Mouse (Mus musculus) lung, postnatal 0 days (tissue): Measurements from ENCODE around the gene Ccdc42. TPM values are rescaled to one million over a fixed set of nuclear protein-coding genes. Genes with fewer than 3 reads are reported as not detected.

ENCODE experiments used
- ATAC-seq: fragments of 200-750 bp; cut with Nextera tagmentation; 2 replicates; pipeline ENCODE4 v1.8.0; 2017; ENCODE audit warnings: moderate library complexity
- DNase-seq: peaks from one replicate; pipeline ENCODE4 v3.0.0-alpha.2; 2016; ENCODE audit warnings: low spot score
- H3K27ac ChIP-seq: fragments of 300-500 bp; sonication (generic); 2 replicates; pipeline ENCODE4 v1.5.1; 2014; ENCODE audit warnings: antibody characterized with exemption, mild to moderate bottlenecking, low read length, mixed read lengths
- H3K27me3 ChIP-seq: fragments of 300-500 bp; sonication (generic); replicated peaks from 2 replicates; pipeline ENCODE4 v1.6.1; 2014; ENCODE audit warnings: low read length, mixed read lengths; ENCODE audit not compliant: insufficient read depth
- H3K36me3 ChIP-seq: fragments of 300-500 bp; sonication (generic); 2 replicates; pipeline ENCODE4 v1.6.1; 2014; ENCODE audit warnings: low read length, mixed read lengths; ENCODE audit not compliant: insufficient read depth
- H3K4me1 ChIP-seq: fragments of 300-500 bp; sonication (generic); 2 replicates; pipeline ENCODE4 v1.6.1; 2014; ENCODE audit warnings: antibody characterized with exemption, low read depth, low read length, mixed read lengths; ENCODE audit not compliant: insufficient read depth
- H3K4me2 ChIP-seq: fragments of 300-500 bp; sonication (generic); replicated peaks from 2 replicates; pipeline ENCODE4 v1.6.1; 2014; ENCODE audit warnings: low read depth, mild to moderate bottlenecking, low read length, moderate library complexity, mixed read lengths
- H3K4me3 ChIP-seq: fragments of 300-500 bp; sonication (generic); 2 replicates; pipeline ENCODE4 v1.5.1; 2014; ENCODE audit warnings: low read depth, low read length
- H3K9ac ChIP-seq: fragments of 300-500 bp; sonication (generic); replicated peaks from 2 replicates; pipeline ENCODE4 v1.6.1; 2014; ENCODE audit warnings: low read depth, mild to moderate bottlenecking
- H3K9me3 ChIP-seq: fragments of 300-500 bp; sonication (generic); 2 replicates; pipeline ENCODE4 v1.6.1; 2016; ENCODE audit warnings: low read length, mixed read lengths
- CTCF ChIP-seq: IDR thresholded peaks from 2 replicates; pipeline ENCODE4 v1.5.1; 2016; ENCODE audit warnings: antibody characterized with exemption, mild to moderate bottlenecking
- EP300 ChIP-seq: IDR thresholded peaks from 2 replicates; pipeline ENCODE4 v1.6.1; 2016; ENCODE audit warnings: antibody characterized with exemption, mild to moderate bottlenecking, control low read depth
- WGBS: fragments of 180-500 bp; shearing (Covaris S2); extraction: QIAGEN DNeasy Blood & Tissue Kit; methylation state at CpG from one replicate; pipeline ENCODE4 v1.1.7; 2014; 5-methylcytosine and 5-hydroxymethylcytosine counted together
- polyA plus RNA-seq: library from polyadenylated mRNA; unstranded; fragments of >200 nt; fragmentation: Nextera tagmentation; extraction: Ambion mirVana; gene quantifications from 2 replicates; pipeline ENCODE4 v1.2.1, GENCODE M21; 2015

Ccdc42 gene
- polyA plus RNA-seq, 1 experiment from 2014 or later, result 0.91 TPM

DNA sequence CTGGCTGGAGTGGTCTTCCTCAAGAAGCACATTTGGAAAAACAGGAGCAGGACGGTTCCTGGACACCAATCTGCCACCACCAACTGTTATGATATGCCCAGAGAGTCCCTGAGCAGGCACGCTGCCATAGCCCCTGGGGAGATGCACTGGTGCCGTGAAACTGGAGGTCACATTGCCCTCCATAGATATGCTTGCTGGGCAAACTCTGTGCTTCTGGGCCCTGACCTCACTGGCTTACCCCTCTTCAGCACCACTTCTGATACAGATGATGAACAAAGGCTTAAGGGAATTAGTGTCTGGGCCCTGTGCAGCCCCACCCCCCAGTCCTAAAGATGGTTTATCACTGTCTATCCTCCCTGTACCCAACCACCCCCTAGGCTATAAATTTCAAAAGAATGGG lies 6.4 kb downstream of the Ccdc42 start:
- Histone ChIP-seq H3K9me3 (no peaks in the 10 kb centered on the region), H3K9ac (no peak overlapping the region), H3K4me2 (no peak overlapping the region), H3K4me1 (no peaks in the 10 kb centered on the region), H3K27me3 (no peaks in the 10 kb centered on the region), H3K4me3 (no peak overlapping the region), H3K36me3 (no peaks in the 10 kb centered on the region), H3K27ac (no peak overlapping the region)
- no peak for TF ChIP-seq CTCF
- no peak for TF ChIP-seq EP300
- ATAC-seq, result no peak
- no peak for DNase-seq
- WGBS, result 78% methylated on average over 3 of the region's 3 CpGs

DNA sequence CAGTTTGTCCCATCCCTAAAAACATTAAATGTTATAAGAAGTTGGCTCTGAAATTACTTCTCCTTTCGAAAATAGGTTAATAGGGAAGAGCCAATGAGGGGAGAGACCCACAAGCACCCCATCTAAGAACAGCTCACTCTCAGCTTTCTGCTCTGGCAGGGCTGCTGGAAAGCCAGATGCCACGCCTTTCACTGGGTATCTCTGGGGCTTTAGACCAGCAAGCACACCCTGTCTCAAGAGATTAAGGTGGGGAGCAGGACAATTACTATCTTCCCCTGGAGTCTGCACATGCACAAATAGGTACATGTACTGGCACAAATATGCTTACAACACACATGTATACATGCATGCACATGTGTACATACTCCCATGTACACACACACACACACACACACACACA lies 11.1 kb downstream of the Ccdc42 start:
- Histone ChIP-seq H3K9ac (no peak overlapping the region), H3K27me3 (no peaks in the 10 kb centered on the region), H3K27ac (no peak overlapping the region), H3K4me2 (no peak overlapping the region), H3K4me1 (peaks cover 19% of the 10 kb centered on the region), H3K36me3 (no peaks in the 10 kb centered on the region), H3K4me3 (no peak overlapping the region), H3K9me3 (no peaks in the 10 kb centered on the region)
- no peak for DNase-seq
- ATAC-seq, result no peak
- TF ChIP-seq CTCF, result no peak
- no peak for TF ChIP-seq EP300
- WGBS, result 77% methylated on average over 2 of the region's 2 CpGs

DNA sequence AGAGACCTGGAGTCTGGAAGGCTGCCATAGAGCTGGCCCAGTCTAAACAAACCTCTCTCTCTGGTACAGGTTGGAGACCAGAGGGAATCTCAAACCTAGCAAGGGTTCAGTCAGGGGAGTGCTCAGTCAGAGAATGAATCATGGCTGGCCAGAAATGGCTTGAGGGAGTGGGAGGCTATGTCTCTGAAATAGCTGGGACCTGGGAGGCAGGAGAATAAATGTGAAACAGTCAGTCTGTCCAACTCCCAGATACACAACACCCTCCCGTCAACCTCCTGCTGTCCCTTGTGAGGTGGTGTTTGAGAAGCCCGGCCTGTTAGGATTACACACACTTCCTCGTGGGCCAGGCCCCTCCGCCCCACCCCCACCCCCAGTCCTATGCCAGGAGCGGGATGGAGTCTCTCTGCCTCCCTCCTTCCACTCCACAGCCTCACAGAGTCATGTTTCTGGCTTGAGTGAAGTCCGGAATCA lies 13.8 kb downstream of the Ccdc42 start:
- no peak overlapping the region for H3K4me3 ChIP-seq
- peak overlapping the region; percentile 85 for H3K27ac ChIP-seq
- 8% methylated on average over 6 of the region's 6 CpGs for WGBS
- peaks cover 19% of the 10 kb centered on the region for H3K4me1 ChIP-seq
- no peaks in the 10 kb centered on the region for H3K9me3 ChIP-seq
- H3K4me2 ChIP-seq, result no peak overlapping the region
- no peak for TF ChIP-seq EP300
- no peak for TF ChIP-seq CTCF
- peak; percentile 87 for ATAC-seq
- H3K9ac ChIP-seq, result peak overlapping the region; percentile 8; the same call in 1 of the 2 replicates
- H3K36me3 ChIP-seq, result no peaks in the 10 kb centered on the region
- peak; percentile 94 for DNase-seq
- H3K27me3 ChIP-seq, result no peaks in the 10 kb centered on the region

DNA sequence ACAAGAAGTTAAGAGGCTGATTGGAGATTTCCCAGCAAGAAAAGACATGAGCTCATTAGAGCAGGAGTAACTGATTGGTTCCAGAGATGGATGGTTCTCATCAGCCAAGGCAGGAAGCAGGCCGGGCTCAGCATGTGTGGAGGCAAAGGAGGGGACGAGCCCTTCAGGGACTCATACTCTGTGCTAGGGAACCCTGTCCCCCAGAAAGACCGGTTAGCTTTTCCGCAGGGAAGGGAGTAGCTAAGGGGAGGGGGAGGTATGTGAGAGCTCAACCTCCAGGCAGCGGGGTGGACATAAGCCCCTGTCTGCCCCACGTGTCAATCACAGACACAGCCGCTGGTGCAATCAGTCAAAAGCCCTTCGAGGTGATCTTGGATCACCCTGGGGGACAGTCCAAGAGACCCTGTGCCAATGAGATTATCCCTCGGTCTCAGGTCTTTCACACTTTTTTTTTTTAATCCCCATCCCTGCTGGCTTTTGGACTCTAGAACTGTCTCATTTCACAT lies 14.7 kb downstream of the Ccdc42 start:
- 15% methylated on average over 9 of the region's 9 CpGs for WGBS
- peak; percentile 20; the same call in 1 of the 2 replicates for ATAC-seq
- Histone ChIP-seq H3K27ac (peak overlapping the region; percentile 85), H3K9ac (no peak overlapping the region), H3K4me2 (no peak overlapping the region), H3K4me1 (peaks cover 19% of the 10 kb centered on the region), H3K4me3 (no peak overlapping the region), H3K27me3 (no peaks in the 10 kb centered on the region), H3K9me3 (no peaks in the 10 kb centered on the region), H3K36me3 (no peaks in the 10 kb centered on the region)
- TF ChIP-seq EP300, result no peak
- no peak for TF ChIP-seq CTCF
- DNase-seq, result peak; percentile 52

DNA sequence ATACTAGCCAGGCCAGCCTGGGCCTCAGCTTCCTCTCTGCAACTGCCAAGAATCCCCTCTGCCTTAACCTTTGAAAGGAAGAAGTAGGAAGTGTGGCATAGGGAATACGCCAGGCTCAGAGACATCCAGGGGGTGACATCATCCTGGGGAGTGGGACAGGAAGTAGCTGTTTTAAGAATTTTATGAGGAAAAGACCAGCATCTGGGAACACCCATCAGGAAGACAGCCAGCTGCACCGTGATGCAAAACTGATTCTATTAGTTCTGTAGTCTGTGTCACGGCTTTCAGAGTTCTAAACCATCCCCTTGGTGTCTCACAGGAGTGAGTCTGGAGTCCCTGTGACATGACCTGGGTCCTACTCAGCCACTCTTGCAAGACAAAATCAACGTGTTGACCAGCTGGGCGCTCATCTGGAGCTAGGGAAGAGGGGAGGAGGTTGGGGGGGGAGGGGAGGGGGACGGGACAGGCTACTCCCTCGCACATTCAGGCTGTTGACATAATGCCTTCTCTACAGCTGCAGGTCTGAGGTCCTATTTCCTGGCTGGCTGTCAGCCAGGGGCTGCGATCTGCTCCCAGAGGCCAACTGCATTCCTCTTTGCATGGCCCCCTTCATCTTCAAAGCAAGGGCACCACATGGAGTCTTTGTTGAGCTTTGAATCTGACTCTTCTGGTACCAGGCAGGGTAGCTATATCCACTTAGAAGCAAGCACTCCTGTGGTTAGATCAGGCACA lies 15.5 kb downstream of the Ccdc42 start:
- ATAC-seq (peak; percentile 57), DNase-seq (peak; percentile 76)
- Histone ChIP-seq H3K4me3 (no peak overlapping the region), H3K4me1 (peaks cover 19% of the 10 kb centered on the region), H3K9ac (no peak overlapping the region), H3K36me3 (no peaks in the 10 kb centered on the region), H3K27ac (peak overlapping the region; percentile 85), H3K27me3 (no peaks in the 10 kb centered on the region), H3K9me3 (no peaks in the 10 kb centered on the region), H3K4me2 (no peak overlapping the region)
- no peak for TF ChIP-seq CTCF
- TF ChIP-seq EP300, result no peak
- WGBS, result 5% methylated on average over 8 of the region's 8 CpGs

DNA sequence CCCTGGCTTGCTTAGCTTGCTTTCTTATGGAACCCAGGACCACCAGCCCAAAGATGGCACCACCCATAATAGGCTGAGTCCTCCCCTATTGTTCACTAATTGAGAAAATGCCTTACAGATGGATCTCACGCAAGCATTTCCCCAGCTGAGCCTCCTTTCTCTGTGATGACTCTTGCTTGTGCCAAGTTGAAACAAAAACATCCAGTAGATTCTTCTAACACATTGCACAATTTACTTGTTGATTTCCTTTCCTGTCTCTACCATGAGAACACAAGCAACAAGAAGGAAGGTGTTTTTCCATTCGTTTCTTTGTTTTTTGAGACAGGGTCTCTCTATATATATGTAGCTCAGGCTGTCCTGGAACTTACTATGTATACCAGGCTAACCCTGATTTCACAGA lies 20.2 kb downstream of the Ccdc42 start:
- H3K27ac ChIP-seq, result no peak overlapping the region
- no peaks in the 10 kb centered on the region for H3K27me3 ChIP-seq
- no peaks in the 10 kb centered on the region for H3K9me3 ChIP-seq
- no peaks in the 10 kb centered on the region for H3K36me3 ChIP-seq
- WGBS, result 60% methylated on average over 2 of the region's 2 CpGs
- H3K9ac ChIP-seq, result no peak overlapping the region
- DNase-seq (peak; percentile 80), ATAC-seq (no peak)
- peaks cover 11% of the 10 kb centered on the region for H3K4me1 ChIP-seq
- no peak overlapping the region for H3K4me2 ChIP-seq
- TF ChIP-seq EP300 (no peak), CTCF (no peak)
- H3K4me3 ChIP-seq, result no peak overlapping the region
